Mouse (Mus musculus): ENCODE data around the gene Cdc42. TPM values are rescaled to one million over a fixed set of nuclear protein-coding genes. Genes with fewer than 3 reads are reported as not detected.

The Cdc42 gene
- polyA plus RNA-seq, 1 experiment from 2014 or later = 571 TPM

DNA sequence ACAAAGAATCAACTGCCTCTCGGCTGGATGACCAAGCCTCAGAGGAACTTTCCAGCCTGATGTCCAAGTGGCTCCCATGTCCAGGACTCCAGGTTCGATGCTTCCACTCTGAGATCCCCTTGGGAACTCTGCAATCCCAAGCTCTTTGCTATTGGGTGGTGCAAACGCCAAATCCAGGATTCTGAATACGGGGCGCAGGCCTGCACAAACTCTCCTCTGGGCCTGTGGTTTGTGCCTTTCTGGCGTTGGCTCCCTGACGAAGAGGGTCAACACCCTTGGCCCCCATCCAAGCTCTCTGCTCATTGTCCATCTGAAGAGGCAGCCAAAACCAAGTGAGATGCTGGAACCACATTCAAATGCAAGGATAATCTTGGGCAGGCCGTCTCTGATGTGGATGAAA, 59.1 kb downstream of the Cdc42 start:
- no peak overlapping the region for H3K27ac ChIP-seq
- no peaks in the 10 kb centered on the region for H3K27me3 ChIP-seq (ENCODE audit: low read depth, poor library complexity, severe bottlenecking)
- no peaks in the 10 kb centered on the region for H3K36me3 ChIP-seq
- WGBS = 89% methylated on average over 8 of the region's 8 CpGs
- H3K9me3 ChIP-seq (replicated peaks) = no peaks in the 10 kb centered on the region
- peaks cover 15% of the 10 kb centered on the region for H3K4me1 ChIP-seq
- DNase-seq (ENCODE audit: low spot score) = no peak
- H3K4me3 ChIP-seq = no peak overlapping the region

DNA sequence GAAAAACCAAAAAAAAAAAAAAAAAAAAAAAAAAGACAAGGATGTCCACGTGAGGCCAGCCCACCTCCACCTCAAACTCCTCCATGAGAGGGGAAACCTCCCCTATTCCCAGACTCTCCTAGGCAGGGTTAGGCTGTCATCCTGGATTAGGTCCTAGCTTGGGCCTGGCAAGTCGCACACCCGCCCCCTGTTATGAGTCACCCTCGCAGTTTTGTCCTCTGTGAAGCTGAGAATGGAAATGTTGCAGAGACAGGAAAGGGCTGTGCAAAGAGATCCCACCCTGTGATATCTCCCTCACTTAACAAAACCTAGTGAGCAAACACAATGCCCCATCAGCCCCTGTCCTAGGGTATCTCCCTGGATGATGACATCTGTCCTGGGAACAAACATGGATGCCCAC, 59.9 kb downstream of the Cdc42 start:
- H3K27ac ChIP-seq = no peak overlapping the region
- no peak overlapping the region for H3K4me3 ChIP-seq
- H3K27me3 ChIP-seq (ENCODE audit: low read depth, poor library complexity, severe bottlenecking) = no peaks in the 10 kb centered on the region
- H3K9me3 ChIP-seq (replicated peaks) = no peaks in the 10 kb centered on the region
- H3K36me3 ChIP-seq = no peaks in the 10 kb centered on the region
- 83% methylated on average over 4 of the region's 4 CpGs for WGBS
- no peak for DNase-seq (ENCODE audit: low spot score)
- peaks cover 10% of the 10 kb centered on the region for H3K4me1 ChIP-seq

DNA sequence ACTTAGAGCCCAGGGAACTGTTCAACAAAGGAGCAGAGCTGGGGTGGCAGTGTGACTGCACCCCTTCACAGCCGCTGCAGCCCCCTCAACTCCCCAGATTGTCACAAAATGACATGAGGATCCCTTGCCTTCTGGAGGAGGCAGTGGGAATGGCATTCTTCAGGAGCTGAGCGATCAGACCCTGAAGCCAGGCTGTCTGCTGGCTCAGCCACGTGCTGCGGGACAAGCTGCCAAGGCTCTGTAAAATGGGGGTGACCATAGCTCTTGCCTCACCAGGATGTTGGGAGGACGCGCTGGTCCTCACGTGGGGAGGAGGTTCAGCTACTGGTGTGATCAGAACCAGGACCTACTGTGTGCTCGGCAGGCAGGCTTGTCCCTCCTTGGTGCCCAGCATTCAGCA, 62.6 kb downstream of the Cdc42 start:
- 94% methylated on average over 8 of the region's 8 CpGs for WGBS
- DNase-seq (ENCODE audit: low spot score) = no peak
- Histone ChIP-seq H3K9me3 (replicated peaks) (no peaks in the 10 kb centered on the region), H3K36me3 (no peaks in the 10 kb centered on the region), H3K27me3 (ENCODE audit: low read depth, poor library complexity, severe bottlenecking) (no peaks in the 10 kb centered on the region), H3K4me3 (no peak overlapping the region), H3K27ac (no peak overlapping the region), H3K4me1 (peaks cover 3% of the 10 kb centered on the region; the same call in 1 of the 2 replicates)

DNA sequence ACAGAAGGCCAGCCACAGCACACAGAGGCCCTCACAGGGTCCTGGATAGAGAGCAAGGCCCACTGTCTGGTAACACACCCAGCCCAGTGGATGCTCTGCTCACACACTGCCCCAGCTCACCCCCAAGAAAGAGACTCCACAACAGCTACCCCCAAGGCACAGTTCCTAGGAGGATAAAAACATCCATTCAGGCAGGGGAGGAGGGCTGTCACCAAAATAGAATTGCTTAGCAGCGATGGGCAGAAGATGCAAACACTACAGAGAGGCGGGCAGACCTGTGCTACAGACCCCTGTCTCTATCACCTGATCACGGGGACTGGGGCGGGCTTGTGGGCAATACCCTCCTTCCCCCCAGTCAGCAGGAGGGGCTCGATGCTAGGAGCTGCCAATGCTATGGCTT, 63.0 kb downstream of the Cdc42 start:
- H3K4me1 ChIP-seq = peaks cover 3% of the 10 kb centered on the region; the same call in 1 of the 2 replicates
- 80% methylated on average over 5 of the region's 5 CpGs for WGBS
- no peaks in the 10 kb centered on the region for H3K27me3 ChIP-seq (ENCODE audit: low read depth, poor library complexity, severe bottlenecking)
- DNase-seq (ENCODE audit: low spot score) = no peak
- H3K9me3 ChIP-seq (replicated peaks) = no peaks in the 10 kb centered on the region
- 0 out of 2 replicates have a peak overlapping the region, but pooled peaks have one; percentile 7 for H3K27ac ChIP-seq
- no peak overlapping the region for H3K4me3 ChIP-seq
- H3K36me3 ChIP-seq = no peaks in the 10 kb centered on the region

DNA sequence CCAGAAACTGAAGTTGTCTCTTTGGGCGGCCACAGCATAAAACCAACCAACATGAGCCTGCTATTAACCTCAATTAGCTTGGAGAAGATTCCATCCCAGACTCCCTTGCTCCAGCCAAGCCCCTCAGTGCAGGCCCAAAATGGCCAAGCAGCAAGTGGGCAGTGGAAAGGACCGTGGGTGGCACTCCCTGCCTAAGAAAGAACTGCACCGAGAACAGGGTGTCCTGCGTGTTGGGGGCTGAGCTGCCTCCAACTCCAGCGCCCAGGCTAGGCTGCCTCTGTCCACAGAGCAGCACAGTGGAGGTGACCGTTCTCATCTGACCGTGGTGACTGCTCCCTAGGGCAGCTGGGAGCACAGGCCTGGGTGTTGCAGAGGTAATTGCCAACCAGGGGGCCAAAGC, 63.5 kb downstream of the Cdc42 start:
- H3K4me3 ChIP-seq = no peak overlapping the region
- H3K9me3 ChIP-seq (replicated peaks) = no peaks in the 10 kb centered on the region
- peaks cover 3% of the 10 kb centered on the region; the same call in 1 of the 2 replicates for H3K4me1 ChIP-seq
- H3K27ac ChIP-seq = 0 out of 2 replicates have a peak overlapping the region, but pooled peaks have one; percentile 7
- 78% methylated on average over 7 of the region's 7 CpGs for WGBS
- 0 out of 2 replicates have a peak, but pooled peaks cover 4% of the 10 kb centered on the region for H3K27me3 ChIP-seq (ENCODE audit: low read depth, poor library complexity, severe bottlenecking)
- H3K36me3 ChIP-seq = no peaks in the 10 kb centered on the region
- DNase-seq (ENCODE audit: low spot score) = no peak

DNA sequence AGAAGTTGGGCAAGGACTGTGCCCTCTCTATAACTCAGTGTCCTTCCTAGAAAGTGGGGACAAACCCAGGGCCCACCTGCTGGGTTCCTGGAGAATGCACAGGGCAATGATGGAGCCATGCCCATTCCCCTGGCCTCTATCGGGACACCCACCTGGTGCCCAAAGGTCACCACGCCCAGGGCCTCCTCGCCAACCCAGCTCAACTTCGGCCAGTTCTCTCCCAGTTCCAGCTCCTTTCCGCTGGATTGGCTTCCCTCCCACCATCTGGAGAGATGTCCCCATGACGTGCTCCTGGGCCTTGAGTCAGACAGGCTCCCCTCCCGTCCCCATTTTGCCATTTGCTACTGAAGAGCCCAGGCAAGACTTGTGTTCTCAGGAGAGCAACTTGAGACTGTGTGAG, 64.9 kb downstream of the Cdc42 start:
- no peak for DNase-seq (ENCODE audit: low spot score)
- Histone ChIP-seq H3K4me3 (no peak overlapping the region), H3K36me3 (no peaks in the 10 kb centered on the region), H3K27ac (no peak overlapping the region), H3K9me3 (replicated peaks) (no peaks in the 10 kb centered on the region), H3K27me3 (ENCODE audit: low read depth, poor library complexity, severe bottlenecking) (0 out of 2 replicates have a peak, but pooled peaks cover 5% of the 10 kb centered on the region), H3K4me1 (peaks cover 3% of the 10 kb centered on the region; the same call in 1 of the 2 replicates)
- 84% methylated on average over 7 of the region's 7 CpGs for WGBS

DNA sequence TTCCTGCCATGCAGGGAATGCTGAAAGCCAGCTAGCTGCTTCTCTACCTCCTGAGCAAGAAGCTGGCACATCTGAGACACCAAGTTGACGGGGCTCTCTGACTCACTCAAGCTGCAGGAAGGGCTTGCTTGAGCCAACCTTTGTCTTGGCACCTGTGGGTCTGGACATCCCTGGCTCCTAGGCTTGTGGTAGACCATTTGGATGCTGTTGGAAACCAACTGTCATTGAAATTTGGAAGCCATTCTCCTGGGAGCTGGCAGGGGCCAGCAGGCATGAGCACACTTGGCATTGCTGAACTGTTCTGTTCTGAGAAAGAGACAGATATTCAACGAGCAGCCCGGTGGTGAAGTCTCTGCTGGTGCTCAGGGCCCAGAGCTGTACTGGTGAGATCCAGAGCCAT, 67.3 kb downstream of the Cdc42 start:
- H3K4me3 ChIP-seq = no peak overlapping the region
- H3K27ac ChIP-seq = no peak overlapping the region
- no peaks in the 10 kb centered on the region for H3K36me3 ChIP-seq
- no peaks in the 10 kb centered on the region for H3K9me3 ChIP-seq (replicated peaks)
- peaks cover 18% of the 10 kb centered on the region; the same call in 1 of the 2 replicates for H3K27me3 ChIP-seq (ENCODE audit: low read depth, poor library complexity, severe bottlenecking)
- 86% methylated on average over 3 of the region's 3 CpGs for WGBS
- peaks cover 10% of the 10 kb centered on the region for H3K4me1 ChIP-seq
- DNase-seq (ENCODE audit: low spot score) = no peak

DNA sequence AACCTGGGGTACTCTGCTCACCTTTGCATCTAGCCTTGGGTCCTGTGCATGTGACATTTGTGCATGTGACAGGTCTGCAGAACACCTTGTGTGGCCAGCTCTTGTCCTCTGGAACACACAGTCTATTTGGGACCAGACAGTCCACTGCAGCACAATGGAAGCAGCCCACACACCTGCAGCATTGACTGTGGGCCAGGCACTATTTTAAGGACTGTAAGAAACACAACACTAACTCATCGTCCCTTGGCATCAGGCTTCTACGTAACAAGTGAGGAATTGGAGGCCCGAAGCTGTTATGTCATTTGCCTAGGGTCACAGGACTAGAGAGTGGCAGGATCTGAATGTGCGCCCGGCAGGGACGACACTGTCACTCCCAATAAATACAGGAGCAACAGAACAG, 67.8 kb downstream of the Cdc42 start:
- DNase-seq (ENCODE audit: low spot score) = no peak
- H3K27ac ChIP-seq = no peak overlapping the region
- H3K4me1 ChIP-seq = peaks cover 10% of the 10 kb centered on the region
- H3K9me3 ChIP-seq (replicated peaks) = no peaks in the 10 kb centered on the region
- no peak overlapping the region for H3K4me3 ChIP-seq
- peaks cover 24% of the 10 kb centered on the region for H3K27me3 ChIP-seq (ENCODE audit: low read depth, poor library complexity, severe bottlenecking)
- WGBS = 92% methylated on average over 6 of the region's 6 CpGs
- H3K36me3 ChIP-seq = no peaks in the 10 kb centered on the region

DNA sequence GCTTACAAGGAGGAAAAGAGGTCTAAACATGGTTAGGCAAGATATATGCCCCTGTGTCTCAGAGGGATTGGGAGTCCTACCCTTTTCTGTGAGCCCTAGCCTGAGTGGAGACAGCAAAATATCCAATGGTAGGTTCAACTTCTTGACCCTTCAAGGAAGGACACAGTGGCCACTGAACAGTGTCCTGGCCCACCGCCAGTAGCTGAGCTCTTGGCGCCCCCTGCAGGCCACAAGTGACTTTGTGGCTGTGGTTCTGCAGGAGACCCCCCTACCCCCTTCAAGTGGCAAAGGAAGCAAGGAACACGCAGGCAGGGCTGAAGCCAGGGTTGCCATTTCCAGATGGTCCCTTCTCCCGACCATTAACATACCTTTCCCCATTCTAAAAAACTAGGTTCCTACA, 69.7 kb downstream of the Cdc42 start:
- H3K4me3 ChIP-seq = no peak overlapping the region
- H3K27me3 ChIP-seq (ENCODE audit: low read depth, poor library complexity, severe bottlenecking) = peaks cover 42% of the 10 kb centered on the region
- no peak overlapping the region for H3K27ac ChIP-seq
- peak; percentile 88 for DNase-seq (ENCODE audit: low spot score)
- no peaks in the 10 kb centered on the region for H3K9me3 ChIP-seq (replicated peaks)
- peaks cover 14% of the 10 kb centered on the region for H3K4me1 ChIP-seq
- WGBS = 4% methylated on average over 4 of the region's 4 CpGs
- no peaks in the 10 kb centered on the region for H3K36me3 ChIP-seq

DNA sequence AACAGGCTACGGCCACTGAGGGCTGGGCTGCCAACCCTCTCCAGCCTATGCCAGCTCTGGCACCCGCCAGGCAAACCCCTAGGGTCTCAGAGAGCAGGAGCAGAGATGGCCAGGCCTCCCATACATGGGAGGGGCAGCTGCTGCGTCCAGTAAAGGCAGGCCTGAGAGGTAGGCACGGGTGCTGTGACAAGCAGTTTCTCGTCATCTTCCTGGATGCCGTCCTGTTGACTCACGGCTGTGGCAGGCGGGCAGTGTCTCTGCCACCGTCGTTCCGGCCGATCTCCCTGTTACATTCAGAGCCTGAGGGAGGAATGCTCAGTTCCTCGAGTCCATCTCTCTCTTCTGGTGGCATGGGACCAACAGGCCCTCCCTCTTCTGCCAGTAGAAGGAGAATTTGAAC, 70.3 kb downstream of the Cdc42 start:
- H3K27me3 ChIP-seq (ENCODE audit: low read depth, poor library complexity, severe bottlenecking) = peaks cover 48% of the 10 kb centered on the region
- no peak overlapping the region for H3K4me3 ChIP-seq
- no peaks in the 10 kb centered on the region for H3K36me3 ChIP-seq
- H3K9me3 ChIP-seq (replicated peaks) = no peaks in the 10 kb centered on the region
- peaks cover 19% of the 10 kb centered on the region for H3K4me1 ChIP-seq
- no peak for DNase-seq (ENCODE audit: low spot score)
- no peak overlapping the region for H3K27ac ChIP-seq
- WGBS = 83% methylated on average over 13 of the region's 13 CpGs

DNA sequence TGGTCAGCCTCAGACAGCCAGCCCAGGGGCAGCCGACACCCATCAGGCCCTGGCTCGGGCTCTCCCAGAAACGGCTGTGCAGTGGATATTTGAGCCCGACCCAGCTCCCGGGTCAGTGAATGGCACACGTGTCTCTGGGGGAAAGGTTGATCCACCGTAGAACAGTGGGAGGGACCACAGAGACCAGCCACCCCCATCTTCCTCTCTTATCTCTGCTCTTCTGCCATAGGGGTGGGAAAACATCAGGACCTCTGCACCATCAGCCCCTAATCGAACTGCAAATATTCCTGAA, 70.9 kb downstream of the Cdc42 start:
- Histone ChIP-seq H3K4me1 (peaks cover 19% of the 10 kb centered on the region), H3K27ac (no peak overlapping the region), H3K9me3 (replicated peaks) (no peaks in the 10 kb centered on the region), H3K27me3 (ENCODE audit: low read depth, poor library complexity, severe bottlenecking) (peaks cover 54% of the 10 kb centered on the region), H3K36me3 (no peaks in the 10 kb centered on the region), H3K4me3 (no peak overlapping the region)
- WGBS = 66% methylated on average over 8 of the region's 8 CpGs
- DNase-seq (ENCODE audit: low spot score) = no peak

DNA sequence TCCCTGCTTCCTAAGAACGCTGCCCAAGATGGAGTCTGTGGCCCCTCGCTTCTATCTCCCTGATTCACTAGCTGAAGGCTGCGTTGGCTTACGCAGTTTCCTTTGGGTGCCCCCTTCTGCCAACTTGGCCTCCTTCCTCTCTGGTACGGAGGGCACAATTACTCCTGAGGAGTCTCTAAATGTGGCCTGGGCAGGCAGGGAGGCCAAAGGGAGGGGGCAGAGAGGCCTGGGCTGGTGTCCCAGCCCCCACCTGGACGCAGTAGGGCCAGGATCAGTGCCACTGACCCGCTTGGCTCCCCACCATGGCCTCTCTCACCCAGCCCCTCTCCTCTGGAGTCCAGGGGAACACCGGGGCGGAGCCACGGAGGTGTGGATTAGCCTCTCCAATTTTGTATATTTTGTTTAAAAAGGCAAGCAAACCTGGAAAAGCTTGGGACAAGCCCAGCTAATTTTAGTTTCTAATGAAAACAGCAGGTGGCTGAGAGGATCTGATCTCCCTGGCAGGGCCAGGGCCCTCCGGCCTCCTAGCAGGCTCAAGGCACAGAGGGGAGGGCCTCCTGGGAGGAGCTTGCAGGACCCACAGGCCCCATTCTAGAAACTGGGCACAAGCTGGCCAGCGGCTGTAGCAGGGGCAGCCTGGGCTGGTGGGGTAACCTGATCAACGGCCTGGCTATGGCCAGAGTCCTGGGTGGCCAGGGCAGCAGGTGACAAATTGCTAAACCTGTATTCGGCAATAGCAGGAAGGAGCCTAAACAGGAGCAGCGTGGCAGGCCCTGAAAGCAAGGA, 71.5 kb downstream of the Cdc42 start:
- Histone ChIP-seq H3K27ac (no peak overlapping the region), H3K27me3 (ENCODE audit: low read depth, poor library complexity, severe bottlenecking) (peaks cover 60% of the 10 kb centered on the region), H3K9me3 (replicated peaks) (no peaks in the 10 kb centered on the region), H3K4me3 (no peak overlapping the region), H3K4me1 (peaks cover 19% of the 10 kb centered on the region), H3K36me3 (no peaks in the 10 kb centered on the region)
- DNase-seq (ENCODE audit: low spot score) = no peak
- WGBS = 78% methylated on average over 15 of the region's 15 CpGs

DNA sequence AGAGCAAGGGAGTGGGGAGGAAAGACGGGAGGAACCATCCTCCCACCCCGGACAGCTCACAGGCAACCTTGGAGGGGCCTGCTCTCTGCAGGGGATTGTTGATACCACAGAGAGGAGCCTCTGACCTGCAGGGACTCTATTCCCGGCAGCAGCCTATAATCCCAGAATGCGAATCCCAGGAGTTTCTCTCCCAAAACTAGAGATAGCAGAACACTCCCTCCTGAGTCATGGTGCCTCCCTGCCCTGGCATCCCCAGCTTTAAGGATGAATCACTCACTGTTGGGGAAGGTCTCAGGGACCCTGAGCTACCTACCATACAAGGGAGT, 74.2 kb downstream of the Cdc42 start:
- Histone ChIP-seq H3K36me3 (no peaks in the 10 kb centered on the region), H3K27me3 (ENCODE audit: low read depth, poor library complexity, severe bottlenecking) (peaks cover 82% of the 10 kb centered on the region), H3K27ac (no peak overlapping the region), H3K9me3 (replicated peaks) (no peaks in the 10 kb centered on the region), H3K4me3 (no peak overlapping the region), H3K4me1 (peaks cover 30% of the 10 kb centered on the region)
- DNase-seq (ENCODE audit: low spot score) = no peak
- 9% methylated on average over 4 of the region's 4 CpGs for WGBS

Measured in limb, embryonic 10.5 days (tissue).